Mouse (Mus musculus) stomach, embryonic 15.5 days (tissue): ENCODE data around the gene Map2k6. TPM values are rescaled to one million over a fixed set of nuclear protein-coding genes. Genes with fewer than 3 reads are reported as not detected.

Experiments
- ATAC-seq: fragments of 200-750 bp; cut with Nextera tagmentation; 2 replicates; pipeline ENCODE4 v1.8.0; 2017; ENCODE audit warnings: low read depth, moderate number of reproducible peaks, moderate TSS enrichment; ENCODE audit not compliant: insufficient read depth, low FRiP score
- H3K27ac ChIP-seq: fragments of 300-500 bp; sonication (generic); 2 replicates; pipeline ENCODE4 v1.5.1; 2015; ENCODE audit warnings: mild to moderate bottlenecking, inconsistent platforms
- H3K27me3 ChIP-seq: fragments of 300-500 bp; sonication (generic); replicated peaks from 2 replicates; pipeline ENCODE4 v1.6.1; 2015; ENCODE audit warnings: inconsistent platforms
- H3K36me3 ChIP-seq: fragments of 300-500 bp; sonication (generic); 2 replicates; pipeline ENCODE4 v1.6.1; 2015; ENCODE audit warnings: inconsistent platforms
- H3K4me1 ChIP-seq: fragments of 300-500 bp; sonication (generic); 2 replicates; pipeline ENCODE4 v1.6.1; 2015; ENCODE audit warnings: inconsistent platforms
- H3K4me2 ChIP-seq: fragments of 300-500 bp; sonication (generic); 2 replicates; pipeline ENCODE4 v1.6.1; 2015; ENCODE audit warnings: mild to moderate bottlenecking, inconsistent platforms
- H3K4me3 ChIP-seq: fragments of 300-500 bp; sonication (generic); replicated peaks from 2 replicates; pipeline ENCODE4 v1.5.1; 2015; ENCODE audit warnings: inconsistent platforms
- H3K9ac ChIP-seq: fragments of 300-500 bp; sonication (generic); 2 replicates; pipeline ENCODE4 v1.6.1; 2015; ENCODE audit warnings: inconsistent platforms
- H3K9me3 ChIP-seq: fragments of 300-500 bp; sonication (generic); 2 replicates; pipeline ENCODE4 v1.6.1; 2016; ENCODE audit warnings: inconsistent platforms
- WGBS: fragments of 180-500 bp; shearing (Covaris S2); methylation state at CpG from one replicate; pipeline ENCODE4 v1.1.7; 2015; 5-methylcytosine and 5-hydroxymethylcytosine counted together
- polyA plus RNA-seq: library from polyadenylated mRNA; unstranded; fragments of >200 nt; fragmentation: Nextera tagmentation; extraction: Ambion mirVana; gene quantifications from 2 replicates; pipeline ENCODE4 v1.2.1, GENCODE M21; 2015

The Map2k6 gene
- polyA plus RNA-seq, 1 experiment from 2014 or later, result 17.0 TPM

DNA sequence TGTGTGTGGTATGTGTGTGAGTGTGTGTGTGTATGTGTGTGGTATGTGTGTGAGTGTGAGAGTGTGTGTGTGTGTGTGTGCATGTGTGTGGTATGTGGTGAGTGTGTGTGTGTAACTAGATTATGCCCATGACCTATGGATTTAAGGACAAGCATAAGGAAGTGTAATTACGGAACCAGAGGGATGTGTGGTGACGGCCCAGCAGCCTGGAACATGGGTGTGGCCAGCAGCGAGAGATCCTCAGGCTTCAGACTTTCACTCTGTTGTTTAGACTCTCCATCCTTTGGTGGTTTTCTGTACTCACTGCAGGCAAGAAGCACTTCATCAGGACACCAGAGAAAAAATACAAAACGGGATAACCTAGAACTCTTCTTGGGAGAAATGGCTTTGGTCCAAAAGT lies 143.0 kb downstream of the Map2k6 start:
- ATAC-seq, result no peak
- H3K9me3 ChIP-seq, result no peaks in the 10 kb centered on the region
- no peaks in the 10 kb centered on the region for H3K36me3 ChIP-seq
- no peaks in the 10 kb centered on the region for H3K4me1 ChIP-seq
- no peak overlapping the region for H3K4me3 ChIP-seq
- 82% methylated on average over 4 of the region's 4 CpGs for WGBS
- no peaks in the 10 kb centered on the region for H3K27me3 ChIP-seq
- no peak overlapping the region for H3K9ac ChIP-seq
- no peak overlapping the region for H3K4me2 ChIP-seq
- no peak overlapping the region for H3K27ac ChIP-seq

- 80% methylated on average over 11 of the region's 11 CpGs for WGBS
- H3K9ac ChIP-seq, result no peak overlapping the region
- H3K4me3 ChIP-seq, result no peak overlapping the region
- H3K27ac ChIP-seq, result no peak overlapping the region
- H3K9me3 ChIP-seq, result no peaks in the 10 kb centered on the region
- no peaks in the 10 kb centered on the region for H3K27me3 ChIP-seq
- no peaks in the 10 kb centered on the region for H3K4me1 ChIP-seq
- no peaks in the 10 kb centered on the region for H3K36me3 ChIP-seq
- H3K4me2 ChIP-seq, result no peak overlapping the region
- no peak for ATAC-seq
Measured at GRCm38 (mm10) chr11:110544419-110545210, 145.7 kb downstream of the Map2k6 start.

- 69% methylated on average over 3 of the region's 3 CpGs for WGBS
Measured at GRCm38 (mm10) chr11:110545416-110545815, 146.5 kb downstream of the Map2k6 start.

DNA sequence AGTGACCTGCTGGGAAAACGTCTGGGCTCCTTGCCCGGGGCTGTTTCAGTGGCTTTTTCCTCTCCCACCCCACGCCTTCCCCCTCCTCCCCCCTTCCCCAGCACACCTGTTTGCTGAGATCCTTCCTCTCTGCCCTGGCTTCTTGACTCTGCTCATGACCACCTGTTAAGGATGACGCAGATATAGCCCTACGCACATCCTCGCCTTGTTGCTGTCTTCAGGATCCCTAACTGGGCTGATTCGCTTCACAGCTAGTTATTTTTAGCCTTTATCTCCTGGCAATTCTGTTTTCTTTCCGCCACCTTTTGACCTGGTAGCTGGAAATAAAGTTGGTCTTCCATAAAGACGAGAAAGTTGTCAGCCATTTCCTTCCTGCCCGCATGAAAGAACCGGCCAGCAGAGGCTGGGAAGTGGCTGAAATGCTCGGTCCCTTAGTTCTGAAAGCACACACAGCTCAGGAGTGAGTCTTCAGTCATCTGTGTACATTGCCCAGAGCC lies 152.6 kb downstream of the Map2k6 start:
- Histone ChIP-seq H3K4me3 (no peak overlapping the region), H3K4me1 (no peaks in the 10 kb centered on the region), H3K4me2 (no peak overlapping the region), H3K36me3 (no peaks in the 10 kb centered on the region), H3K9ac (no peak overlapping the region), H3K27ac (no peak overlapping the region), H3K27me3 (no peaks in the 10 kb centered on the region), H3K9me3 (no peaks in the 10 kb centered on the region)
- 63% methylated on average over 12 of the region's 12 CpGs for WGBS
- no peak for ATAC-seq

More at GRCm38 (mm10) chr11:110545416-110545815, 146.5 kb downstream of the Map2k6 start:
- no peaks in the 10 kb centered on the region for H3K36me3 ChIP-seq
- H3K4me3 ChIP-seq, result no peak overlapping the region
- no peaks in the 10 kb centered on the region for H3K27me3 ChIP-seq
- H3K4me1 ChIP-seq, result no peaks in the 10 kb centered on the region
- H3K9ac ChIP-seq, result no peak overlapping the region
- H3K4me2 ChIP-seq, result no peak overlapping the region
- no peak for ATAC-seq
- no peaks in the 10 kb centered on the region for H3K9me3 ChIP-seq
- H3K27ac ChIP-seq, result no peak overlapping the region

GRCm38 (mm10) chr11:110562320-110563081 lies 163.6 kb downstream of the Map2k6 start:
- Histone ChIP-seq H3K36me3 (no peaks in the 10 kb centered on the region), H3K4me2 (no peak overlapping the region), H3K9ac (no peak overlapping the region), H3K9me3 (no peaks in the 10 kb centered on the region), H3K27ac (no peak overlapping the region), H3K4me1 (no peaks in the 10 kb centered on the region), H3K4me3 (no peak overlapping the region), H3K27me3 (no peaks in the 10 kb centered on the region)
- 76% methylated on average over 12 of the region's 12 CpGs for WGBS
- no peak for ATAC-seq

GRCm38 (mm10) chr11:110563272-110563671 lies 164.3 kb downstream of the Map2k6 start:
- Histone ChIP-seq H3K27ac (no peak overlapping the region), H3K4me1 (no peaks in the 10 kb centered on the region), H3K27me3 (no peaks in the 10 kb centered on the region), H3K9ac (no peak overlapping the region), H3K4me2 (no peak overlapping the region), H3K36me3 (no peaks in the 10 kb centered on the region), H3K9me3 (no peaks in the 10 kb centered on the region), H3K4me3 (no peak overlapping the region)
- WGBS, result 29% methylated on average over 12 of the region's 12 CpGs
- no peak for ATAC-seq

DNA sequence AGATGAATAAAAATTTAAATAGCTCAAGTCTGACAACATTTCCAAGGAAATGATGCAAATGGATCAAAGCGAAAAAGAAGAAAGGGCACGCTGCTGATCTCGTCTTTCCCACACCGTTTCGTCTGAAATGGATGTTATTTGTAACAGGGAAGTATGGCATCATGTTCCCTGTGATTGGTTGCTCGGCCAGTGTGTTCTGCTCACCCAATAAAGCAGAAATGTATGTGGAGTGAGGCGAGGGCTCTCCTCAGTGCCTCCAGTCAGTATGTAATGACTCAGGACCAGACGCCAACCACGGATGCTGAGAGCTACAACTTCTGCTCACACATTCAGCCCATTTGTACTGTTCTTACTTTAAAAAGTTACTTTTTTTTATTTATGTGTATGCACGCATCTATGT lies 164.9 kb downstream of the Map2k6 start:
- H3K4me1 ChIP-seq, result no peaks in the 10 kb centered on the region
- H3K36me3 ChIP-seq, result no peaks in the 10 kb centered on the region
- no peaks in the 10 kb centered on the region for H3K27me3 ChIP-seq
- no peak for ATAC-seq
- WGBS, result 78% methylated on average over 10 of the region's 10 CpGs
- no peak overlapping the region for H3K4me2 ChIP-seq
- H3K4me3 ChIP-seq, result no peak overlapping the region
- no peak overlapping the region for H3K9ac ChIP-seq
- no peaks in the 10 kb centered on the region for H3K9me3 ChIP-seq
- no peak overlapping the region for H3K27ac ChIP-seq

DNA sequence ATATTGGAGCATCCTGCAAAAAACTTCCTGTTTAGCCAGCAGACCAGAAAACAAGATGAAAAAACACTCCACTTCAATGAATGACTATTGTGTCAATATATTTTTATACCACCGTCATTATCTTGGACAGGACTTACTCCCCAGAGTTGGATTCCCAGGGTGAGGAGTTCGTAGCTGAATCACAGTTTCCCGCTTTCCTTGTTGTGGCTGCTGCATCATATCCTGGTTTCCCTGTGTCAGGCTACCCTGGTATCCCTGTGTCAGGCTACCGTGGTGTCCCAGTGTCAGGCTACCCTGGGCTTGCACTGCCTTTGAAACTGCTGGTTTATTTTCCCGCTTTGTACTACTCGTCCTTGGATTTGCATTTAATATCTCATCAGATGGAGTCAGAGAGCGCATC lies 167.4 kb downstream of the Map2k6 start:
- no peak overlapping the region for H3K9ac ChIP-seq
- H3K27me3 ChIP-seq, result no peaks in the 10 kb centered on the region
- no peaks in the 10 kb centered on the region for H3K9me3 ChIP-seq
- H3K36me3 ChIP-seq, result no peaks in the 10 kb centered on the region
- H3K4me2 ChIP-seq, result no peak overlapping the region
- 81% methylated on average over 7 of the region's 7 CpGs for WGBS
- ATAC-seq, result no peak
- H3K4me3 ChIP-seq, result no peak overlapping the region
- H3K27ac ChIP-seq, result no peak overlapping the region
- H3K4me1 ChIP-seq, result no peaks in the 10 kb centered on the region

- 51% methylated on average over 10 of the region's 10 CpGs for WGBS
Measured at GRCm38 (mm10) chr11:110572548-110572947, 173.6 kb downstream of the Map2k6 start.

More at GRCm38 (mm10) chr11:110572548-110572947, 173.6 kb downstream of the Map2k6 start:
- Histone ChIP-seq H3K9me3 (no peaks in the 10 kb centered on the region), H3K4me1 (no peaks in the 10 kb centered on the region), H3K4me2 (no peak overlapping the region), H3K9ac (no peak overlapping the region), H3K4me3 (no peak overlapping the region), H3K27me3 (no peaks in the 10 kb centered on the region), H3K27ac (no peak overlapping the region), H3K36me3 (no peaks in the 10 kb centered on the region)
- no peak for ATAC-seq

Other genes with a start within 250 kb of the Map2k6 start
- 1.7 and 1.8 TPM in 2 replicates for gene Abca9, start 230.9 kb upstream of the Map2k6 start, polyA plus RNA-seq
- 0.59 and 0.83 TPM in 2 replicates for gene Abca6, start 147.3 kb upstream of the Map2k6 start, polyA plus RNA-seq
- gene Abca5, start 61.4 kb upstream of the Map2k6 start, polyA plus RNA-seq, result 3.2 and 3.7 TPM in 2 replicates